Mouse (Mus musculus) limb, embryonic 14.5 days (tissue): ENCODE results near the gene Atp1b1. TPM values are rescaled to one million over a fixed set of nuclear protein-coding genes. Genes with fewer than 3 reads are reported as not detected.

Experiments used
- ATAC-seq: fragments of 200-750 bp; cut with Nextera tagmentation; 2 replicates; pipeline ENCODE4 v1.8.0; 2017; ENCODE audit warnings: low read depth, moderate number of reproducible peaks, moderate TSS enrichment; ENCODE audit not compliant: low FRiP score
- DNase-seq: peaks from one replicate; pipeline ENCODE4 v3.0.0-alpha.2; 2015; ENCODE audit warnings: low spot score
- H3K27ac ChIP-seq: fragments of 300-500 bp; sonication (generic); replicated peaks from 2 replicates; pipeline ENCODE4 v1.5.1; 2014; ENCODE audit warnings: low read depth, mild to moderate bottlenecking, low read length, moderate library complexity, mixed read lengths
- H3K27me3 ChIP-seq: fragments of 300-500 bp; sonication (generic); 2 replicates; pipeline ENCODE4 v1.6.1; 2014; ENCODE audit warnings: low read length, mixed read lengths; ENCODE audit not compliant: control insufficient read depth, insufficient read depth
- H3K36me3 ChIP-seq: fragments of 300-500 bp; sonication (generic); 2 replicates; pipeline ENCODE4 v1.6.1; 2014; ENCODE audit warnings: mild to moderate bottlenecking, low read length, moderate library complexity, mixed read lengths; ENCODE audit not compliant: control insufficient read depth, insufficient read depth
- H3K4me1 ChIP-seq: fragments of 300-500 bp; sonication (generic); 2 replicates; pipeline ENCODE4 v1.6.1; 2014; ENCODE audit warnings: antibody characterized with exemption, low read length, mixed read lengths; ENCODE audit not compliant: control insufficient read depth, insufficient read depth
- H3K4me2 ChIP-seq: fragments of 300-500 bp; sonication (generic); replicated peaks from 2 replicates; pipeline ENCODE4 v1.6.1; 2014; ENCODE audit warnings: low read depth, mild to moderate bottlenecking, low read length, moderate library complexity; ENCODE audit not compliant: severe bottlenecking
- H3K4me3 ChIP-seq: fragments of 300-500 bp; sonication (generic); replicated peaks from 2 replicates; pipeline ENCODE4 v1.5.1; 2014; ENCODE audit warnings: low read length
- H3K9ac ChIP-seq: fragments of 300-500 bp; sonication (generic); 2 replicates; pipeline ENCODE4 v1.6.1; 2014; ENCODE audit warnings: mild to moderate bottlenecking, low read depth, low read length, moderate library complexity; ENCODE audit not compliant: severe bottlenecking
- H3K9me3 ChIP-seq: fragments of 300-500 bp; sonication (generic); 2 replicates; pipeline ENCODE4 v1.6.1; 2016; ENCODE audit warnings: low read length; ENCODE audit not compliant: control insufficient read depth
- POLR2A ChIP-seq: fragments of 200-500 bp; IDR thresholded peaks from 2 replicates; pipeline ENCODE4 v1.8.0; 2012; ENCODE audit warnings: inconsistent platforms, mild to moderate bottlenecking, moderate library complexity, borderline replicate concordance; ENCODE audit not compliant: insufficient read depth, insufficient read length; ENCODE audit errors: extremely low read depth
- WGBS: fragments of 180-500 bp; shearing (Covaris S2); extraction: QIAGEN DNeasy Blood & Tissue Kit; methylation state at CpG from one replicate; pipeline ENCODE4 v1.1.7; 2014; 5-methylcytosine and 5-hydroxymethylcytosine counted together
- polyA plus RNA-seq, 2 experiments: library from polyadenylated mRNA; depleted of rRNA in 1 of 2; stranded (reverse) in 1 of 2; unstranded in 1 of 2; fragments of >200 nt; fragmentation: Nextera tagmentation in 1 of 2; extraction: Ambion mirVana in 1 of 2; gene quantifications; 2 replicates each; pipeline versions ENCODE4 v1.2.1 to v1.2.3; 2012 to 2014

The Atp1b1 gene
- polyA plus RNA-seq, 2 experiments: 11.3 to 12.7 TPM

DNA sequence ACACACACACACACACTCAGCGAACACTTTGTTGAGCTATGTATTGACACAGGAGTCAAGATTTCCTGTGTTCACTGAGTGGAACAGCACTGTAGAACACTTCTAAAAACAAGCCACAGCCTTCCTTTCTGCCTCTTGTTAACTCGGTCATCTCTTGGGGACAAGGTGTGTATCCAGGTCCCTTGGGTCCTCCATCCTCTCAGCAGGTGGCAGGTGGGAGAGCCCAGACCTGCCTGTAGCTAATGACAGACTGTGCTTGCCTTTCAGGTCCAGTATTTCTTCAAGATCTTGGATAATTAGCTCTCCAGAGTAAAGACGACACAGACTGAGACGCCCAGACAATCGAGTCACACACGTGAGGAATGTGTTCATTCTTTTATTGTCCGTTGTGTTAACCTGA lies 21.4 kb downstream of the Atp1b1 start:
- H3K36me3 ChIP-seq: peaks cover 12% of the 10 kb centered on the region
- no peaks in the 10 kb centered on the region for H3K4me1 ChIP-seq
- TF ChIP-seq POLR2A: no peak
- 90% methylated on average over 7 of the region's 7 CpGs for WGBS
- DNase-seq (no peak), ATAC-seq (no peak)
- H3K4me3 ChIP-seq: no peak overlapping the region
- no peak overlapping the region for H3K9ac ChIP-seq
- H3K27me3 ChIP-seq: no peaks in the 10 kb centered on the region
- no peak overlapping the region for H3K27ac ChIP-seq
- no peaks in the 10 kb centered on the region for H3K9me3 ChIP-seq
- no peak overlapping the region for H3K4me2 ChIP-seq

- Histone ChIP-seq H3K27ac (no peak overlapping the region), H3K9ac (no peak overlapping the region), H3K4me3 (no peak overlapping the region), H3K27me3 (no peaks in the 10 kb centered on the region), H3K4me2 (no peak overlapping the region), H3K9me3 (no peaks in the 10 kb centered on the region), H3K36me3 (peaks cover 12% of the 10 kb centered on the region), H3K4me1 (no peaks in the 10 kb centered on the region)
- 16% methylated on average over 6 of the region's 6 CpGs for WGBS
- DNase-seq: no peak
- no peak for TF ChIP-seq POLR2A
- ATAC-seq: no peak
These were observed 24.1 kb downstream of the Atp1b1 start for GRCm38 (mm10) chr1:164434049-164434448.

DNA sequence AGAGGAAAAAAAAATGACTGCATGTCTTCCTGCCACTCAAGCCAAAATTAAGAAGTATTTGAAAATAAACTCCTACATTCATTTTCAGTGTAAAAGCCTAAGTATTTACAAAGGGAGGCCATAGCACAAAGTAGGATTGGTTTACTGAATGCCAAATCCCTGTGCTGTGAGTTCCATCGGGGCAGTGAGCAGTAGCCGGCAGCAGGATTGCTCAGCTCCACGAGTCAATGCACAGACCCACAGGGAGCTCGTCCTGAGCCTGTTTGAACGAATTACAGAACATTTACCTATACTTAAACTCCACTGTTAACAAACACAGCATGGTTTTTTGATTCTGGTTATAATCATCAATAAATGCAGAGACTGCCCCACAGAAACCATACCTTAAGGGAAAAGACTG lies 25.5 kb downstream of the Atp1b1 start:
- TF ChIP-seq POLR2A: no peak
- DNase-seq: no peak
- peaks cover 5% of the 10 kb centered on the region for H3K36me3 ChIP-seq
- WGBS: 76% methylated on average over 5 of the region's 5 CpGs
- ATAC-seq: no peak
- H3K27me3 ChIP-seq: no peaks in the 10 kb centered on the region
- H3K27ac ChIP-seq: no peak overlapping the region
- no peaks in the 10 kb centered on the region for H3K4me1 ChIP-seq
- no peak overlapping the region for H3K4me2 ChIP-seq
- H3K9ac ChIP-seq: no peak overlapping the region
- H3K4me3 ChIP-seq: no peak overlapping the region
- no peaks in the 10 kb centered on the region for H3K9me3 ChIP-seq

GRCm38 (mm10) chr1:164428644-164429043 lies 29.5 kb downstream of the Atp1b1 start:
- no peak for DNase-seq
- Histone ChIP-seq H3K9me3 (no peaks in the 10 kb centered on the region), H3K9ac (no peak overlapping the region), H3K4me1 (no peaks in the 10 kb centered on the region), H3K4me2 (no peak overlapping the region), H3K36me3 (no peaks in the 10 kb centered on the region), H3K27ac (no peak overlapping the region), H3K27me3 (no peaks in the 10 kb centered on the region), H3K4me3 (no peak overlapping the region)
- ATAC-seq: 0 out of 2 replicates have a peak, but pooled peaks have one; percentile 37
- 92% methylated on average over 9 of the region's 9 CpGs for whole genome bisulfite sequencing
- TF ChIP-seq POLR2A: no peak

DNA sequence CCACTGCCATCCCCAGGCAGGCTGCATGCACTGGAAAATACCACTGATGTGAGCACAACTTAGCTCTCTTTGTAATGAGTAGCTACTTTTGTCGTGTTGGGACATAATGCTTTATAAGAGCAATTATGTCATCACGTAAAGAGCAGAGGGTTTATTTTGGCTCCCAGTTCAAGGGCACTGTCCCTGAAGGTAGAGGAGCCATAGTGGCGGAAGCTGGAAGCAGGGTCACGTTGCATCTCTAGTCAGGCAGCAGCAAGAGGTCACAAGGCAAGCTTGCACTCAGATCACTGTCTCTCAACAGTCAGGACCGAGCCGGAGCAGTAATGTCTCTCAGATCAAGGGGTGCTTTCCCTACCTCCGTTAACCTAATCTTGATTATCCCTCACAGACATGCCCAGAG lies 30.4 kb downstream of the Atp1b1 start:
- Histone ChIP-seq H3K27ac (no peak overlapping the region), H3K9me3 (no peaks in the 10 kb centered on the region), H3K36me3 (no peaks in the 10 kb centered on the region), H3K4me2 (no peak overlapping the region), H3K27me3 (no peaks in the 10 kb centered on the region), H3K4me3 (no peak overlapping the region), H3K9ac (no peak overlapping the region), H3K4me1 (no peaks in the 10 kb centered on the region)
- ATAC-seq (no peak), DNase-seq (no peak)
- WGBS: 67% methylated on average over 7 of the region's 7 CpGs
- TF ChIP-seq POLR2A: no peak

DNA sequence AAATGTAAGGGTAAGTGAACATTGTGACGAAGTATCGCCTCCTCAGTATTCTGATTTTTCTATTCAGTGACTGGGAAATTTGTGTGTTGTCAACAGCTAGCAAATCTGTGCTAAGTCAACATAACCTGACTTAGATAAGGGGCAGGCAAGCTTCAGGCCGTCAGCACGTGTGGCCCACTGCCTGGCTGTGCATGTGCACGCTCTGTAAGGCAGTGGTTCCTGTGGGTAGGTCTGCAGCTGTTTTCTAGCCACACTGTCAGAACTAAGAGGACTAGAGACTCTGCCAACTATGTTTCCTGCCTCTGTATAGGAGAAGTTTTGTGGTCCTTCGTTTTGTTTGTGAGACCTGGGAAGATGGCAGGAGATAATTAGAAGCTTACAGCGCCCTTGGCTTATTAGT lies 31.9 kb downstream of the Atp1b1 start:
- Histone ChIP-seq H3K4me1 (no peaks in the 10 kb centered on the region), H3K27ac (no peak overlapping the region), H3K4me2 (no peak overlapping the region), H3K27me3 (no peaks in the 10 kb centered on the region), H3K9ac (no peak overlapping the region), H3K4me3 (no peak overlapping the region), H3K36me3 (no peaks in the 10 kb centered on the region), H3K9me3 (no peaks in the 10 kb centered on the region)
- WGBS: 85% methylated on average over 7 of the region's 7 CpGs
- ATAC-seq (no peak), DNase-seq (no peak)
- TF ChIP-seq POLR2A: no peak
